Mouse (Mus musculus): Measurements from ENCODE around the gene Mpp6. TPM values are rescaled to one million over a fixed set of nuclear protein-coding genes. Genes with fewer than 3 reads are reported as not detected.

Mpp6 gene
- polyA plus RNA-seq, 1 experiment from 2014 or later, result 55.3 TPM

Other genes with a start within 250 kb of the Mpp6 start
- 30.7 and 31.0 TPM in 2 replicates for gene Gsdme, start 153.6 kb downstream of the Mpp6 start, polyA plus RNA-seq (2015; fragmentation: Nextera tagmentation; extraction: Ambion mirVana)